Mouse (Mus musculus) heart, postnatal 10 days (tissue): ENCODE results near the gene Hoxc10. TPM values are rescaled to one million over a fixed set of nuclear protein-coding genes. Genes with fewer than 3 reads are reported as not detected.

ENCODE experiments used
- microRNA-seq, 2 experiments: library from miRNA; unstranded; fragments of <30 nt; microRNA quantifications; one replicate each; pipeline ENCODE4 v1.2.0; 2022
- total RNA-seq, 2 experiments: library from RNA; stranded (reverse); gene quantifications; 2 replicates each; pipeline ENCODE4 v1.2.3; 2021

Hoxc10 gene
- total RNA-seq, 2 experiments from 2014 or later = not detected

Small RNAs within 50 kb of the gene (microRNA-seq; reads per million reads assigned to microRNA genes)
- gene Mir196a-2 (0.24 to 0.35 reads per million in 2 experiments), gene Mir615 (2.1 to 7.6 reads per million in 2 experiments)

Other genes with a start within 250 kb of the Hoxc10 start
- 100 to 1,000 TPM in 1 of 2 experiments, 10 to 100 TPM in 1; 90.9 to 100 TPM for gene Calcoco1, start 244.6 kb upstream of the Hoxc10 start, total RNA-seq
- gene Hoxc13, start 45.7 kb upstream of the Hoxc10 start, total RNA-seq = not detected
- gene Hoxc12, start 30.0 kb upstream of the Hoxc10 start, total RNA-seq = not detected
- gene Hoxc11, start 12.4 kb upstream of the Hoxc10 start, total RNA-seq = not detected
- under 1 TPM; 0.12 to 0.15 TPM for gene Hoxc5, start 647 bp downstream of the Hoxc10 start, total RNA-seq
- gene Hoxc9, start 9.6 kb downstream of the Hoxc10 start, total RNA-seq = not detected
- not detected for gene Hoxc8, start 23.8 kb downstream of the Hoxc10 start, total RNA-seq
- under 1 TPM in 1 of 2 experiments, not detected in 1; 0.15 TPM for gene Hoxc6, start 31.5 kb downstream of the Hoxc10 start, total RNA-seq
- gene Hoxc4, start 52.1 kb downstream of the Hoxc10 start, total RNA-seq = under 1 TPM in 1 of 2 experiments, not detected in 1; 0.24 TPM
- gene Smug1, start 200.3 kb downstream of the Hoxc10 start, total RNA-seq = 10 to 100 TPM; 13.7 to 16.1 TPM